Mouse (Mus musculus): Measurements from ENCODE around the gene Lce6a.

- TF ChIP-seq POLR2A (IDR thresholded peaks at IDR 0.05; ENCODE audit: extremely low read depth, insufficient read depth, low read length): no peak
- TF ChIP-seq CTCF (IDR thresholded peaks at IDR 0.05; ENCODE audit: extremely low read depth, insufficient read depth, low read length): no peak
Observed at GRCm38 (mm10) chr3:92639854-92640253, 18.4 kb upstream of the Lce6a start.
